8 mouse cellular contexts compared by ENCODE assay signal in the genomic region with DNA sequence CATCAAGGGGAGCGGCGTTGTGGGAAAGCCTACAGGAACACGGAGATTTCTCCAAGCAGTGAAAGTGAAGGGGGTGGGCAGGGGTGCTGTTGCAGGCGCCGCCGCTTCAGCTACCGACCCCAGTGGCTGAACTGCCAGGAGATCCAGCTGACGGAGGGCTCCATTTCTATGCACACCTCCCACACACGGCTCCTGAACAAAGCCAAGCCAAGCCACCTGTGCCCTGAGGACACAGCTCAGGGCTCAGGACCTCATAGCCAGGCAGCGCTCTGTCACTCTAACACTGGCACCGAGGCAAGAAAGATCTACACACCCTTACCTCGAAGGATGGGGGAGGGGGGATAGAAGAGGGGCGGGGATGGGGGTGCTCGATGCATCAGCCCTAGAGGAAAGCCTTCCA. TPM values are rescaled to one million over a fixed set of nuclear protein-coding genes. Genes with fewer than 3 reads are reported as not detected.
A peak's percentile ranks its signal among the peaks of the same experiment; 100 is the strongest.
DNase-seq lines count a peak whose midpoint lies in the region; ATAC-seq lines count a peak whose summit lies in the region.

No protein-coding gene starts in this region.

- H3K27ac ChIP-seq in hindbrain, embryonic 12.5 days, result no peak overlapping the region
- peak overlapping the region; percentile 76 for H3K27ac ChIP-seq in midbrain, embryonic 16.5 days (ENCODE audit: low read length)
- no peak overlapping the region for H3K27ac ChIP-seq in liver, embryonic 11.5 days (ENCODE audit: low read depth, low read length)

- H3K4me3 ChIP-seq in hindbrain, embryonic 12.5 days, result no peak overlapping the region
- peak overlapping the region; percentile 11; the same call in 1 of the 2 replicates for H3K4me3 ChIP-seq in midbrain, embryonic 16.5 days (ENCODE audit: low read depth, low read length)
- no peak overlapping the region for H3K4me3 ChIP-seq in liver, embryonic 11.5 days (ENCODE audit: low read depth, low read length)

- H3K4me2 ChIP-seq in hindbrain, embryonic 12.5 days (replicated peaks), result peak overlapping the region; percentile 35
- peak overlapping the region; percentile 60 for H3K4me2 ChIP-seq in midbrain, embryonic 16.5 days (ENCODE audit: low read length)
- H3K4me2 ChIP-seq in liver, embryonic 11.5 days, result no peak overlapping the region

- no peaks in the 10 kb centered on the region for H3K27me3 ChIP-seq in hindbrain, embryonic 12.5 days
- no peaks in the 10 kb centered on the region for H3K27me3 ChIP-seq in midbrain, embryonic 16.5 days (ENCODE audit: control insufficient read depth, insufficient read depth, low read depth, low read length)
- peaks cover 70% of the 10 kb centered on the region for H3K27me3 ChIP-seq in liver, embryonic 11.5 days (replicated peaks; ENCODE audit: control insufficient read depth, insufficient read depth, low read length)

- no peak for ATAC-seq in CD4-positive, CD25-positive, alpha-beta regulatory T cell, adult 4 months
- no peak for ATAC-seq in hindbrain, embryonic 12.5 days (ENCODE audit: low FRiP score)
- ATAC-seq in midbrain, embryonic 16.5 days, result no peak
- ATAC-seq in liver, embryonic 11.5 days (replicated peaks; ENCODE audit: low FRiP score), result no peak

- H3K9ac ChIP-seq in hindbrain, embryonic 12.5 days, result peak overlapping the region; percentile 33; the same call in 1 of the 2 replicates
- H3K9ac ChIP-seq in midbrain, embryonic 16.5 days (ENCODE audit: low read depth, low read length), result 0 out of 2 replicates have a peak overlapping the region, but pooled peaks have one; percentile 38
- no peak overlapping the region for H3K9ac ChIP-seq in liver, embryonic 11.5 days (ENCODE audit: low read depth, low read length)

- DNase-seq in CD4-positive, CD25-positive, alpha-beta regulatory T cell, adult 2 months (ENCODE audit: low read depth, low spot score), result peak; percentile 66
- peak; percentile 58 for DNase-seq in T-cell, adult 2 months (ENCODE audit: low spot score)
- DNase-seq in liver, embryonic 11.5 days (ENCODE audit: low spot score), result no peak
- DNase-seq in right cerebral cortex, postnatal 14 days, result no peak
- DNase-seq in c-Kit-positive CD71-positive TER-119-positive erythroid progenitor cells, embryonic 14.5 days (ENCODE audit: low spot score), result no peak

- no peaks in the 10 kb centered on the region for H3K9me3 ChIP-seq in hindbrain, embryonic 12.5 days (replicated peaks)
- H3K9me3 ChIP-seq in midbrain, embryonic 16.5 days (replicated peaks; ENCODE audit: control insufficient read depth, low read length, poor library complexity, severe bottlenecking), result no peaks in the 10 kb centered on the region
- H3K9me3 ChIP-seq in liver, embryonic 11.5 days (ENCODE audit: control insufficient read depth, low read length), result no peaks in the 10 kb centered on the region

- peaks cover 93% of the 10 kb centered on the region for H3K4me1 ChIP-seq in hindbrain, embryonic 12.5 days
- H3K4me1 ChIP-seq in midbrain, embryonic 16.5 days (ENCODE audit: control insufficient read depth, insufficient read depth, low read length), result peaks cover 66% of the 10 kb centered on the region
- H3K4me1 ChIP-seq in liver, embryonic 11.5 days (replicated peaks; ENCODE audit: control insufficient read depth, insufficient read depth, low read length), result 0 out of 2 replicates have a peak, but pooled peaks cover 2% of the 10 kb centered on the region

- H3K36me3 ChIP-seq in hindbrain, embryonic 12.5 days, result no peaks in the 10 kb centered on the region
- H3K36me3 ChIP-seq in midbrain, embryonic 16.5 days (ENCODE audit: control insufficient read depth, insufficient read depth, low read length), result no peaks in the 10 kb centered on the region
- no peaks in the 10 kb centered on the region for H3K36me3 ChIP-seq in liver, embryonic 11.5 days (ENCODE audit: control insufficient read depth, insufficient read depth, low read length)

- WGBS in hindbrain, embryonic 12.5 days, result 5% methylated on average over 14 of the region's 14 CpGs
- 16% methylated on average over 14 of the region's 14 CpGs for WGBS in midbrain, embryonic 16.5 days
- 11% methylated on average over 14 of the region's 14 CpGs for WGBS in liver, embryonic 11.5 days

RNA-seq across cellular contexts. Expression of gene Bcl11b, which starts 25.3 kb away (rescaled TPM):
- polyA plus RNA-seq in CD4-positive, CD25-positive, alpha-beta regulatory T cell, adult 4 months (2017; shearing (Covaris generic)), result 10 to 100 TPM; 40.0 to 41.6 TPM
- polyA plus RNA-seq in hindbrain, embryonic 12.5 days (2016; fragmentation: Nextera tagmentation; extraction: Ambion mirVana), result 25.9 and 37.1 TPM in 2 replicates
- polyA plus RNA-seq in midbrain, embryonic 16.5 days (2015; fragmentation: Nextera tagmentation; extraction: Ambion mirVana), result 22.6 and 23.9 TPM in 2 replicates
- 0.53 and 0.90 TPM in 2 replicates for polyA plus RNA-seq in liver, embryonic 11.5 days (2014; fragmentation: Nextera tagmentation; extraction: Ambion mirVana)

Comparison
In these comparisons a context has a peak if more than half of its experiments do, and no peak if none do; other contexts are left out.
1. DNase-seq: peak in CD4-positive, CD25-positive, alpha-beta regulatory T cell, adult 2 months (single experiment) and T-cell, adult 2 months (single experiment); none in liver, embryonic 11.5 days (single experiment), right cerebral cortex, postnatal 14 days (single experiment) and c-Kit-positive CD71-positive TER-119-positive erythroid progenitor cells, embryonic 14.5 days (single experiment).
2. RNA of gene Bcl11b, which starts 25.3 kb away (polyA plus RNA-seq): 40.0 to 41.6 TPM in CD4-positive, CD25-positive, alpha-beta regulatory T cell, adult 4 months, 25.9 to 37.1 TPM in hindbrain, embryonic 12.5 days and 22.6 to 23.9 TPM in midbrain, embryonic 16.5 days; 0.53 to 0.90 TPM in liver, embryonic 11.5 days; every median in the first group is over 10 times any median in the second.